Mouse (Mus musculus): ENCODE data around the gene Psmc3.
A peak's percentile ranks its signal among the peaks of the same experiment; 100 is the strongest.

- TF ChIP-seq POLR2A (IDR thresholded peaks at IDR 0.05; ENCODE audit: control insufficient read depth, low read depth, low read length) (peak; percentile 73), CTCF (IDR thresholded peaks at IDR 0.05; ENCODE audit: control insufficient read depth, insufficient read depth, insufficient replicate concordance, low read depth, low read length) (peak; percentile 97)
Measured at GRCm38 (mm10) chr2:91070076-91070800, 16.4 kb downstream of the Psmc3 start, which contains the start of gene Slc39a13.

All from testis, adult 2 months (tissue).